Mouse (Mus musculus): Measurements from ENCODE around the gene Pbx4. TPM values are rescaled to one million over a fixed set of nuclear protein-coding genes. Genes with fewer than 3 reads are reported as not detected.

Pbx4 gene
- 5.6 and 6.3 TPM in 2 replicates for polyA plus RNA-seq (2014; fragmentation: Nextera tagmentation; extraction: Ambion mirVana)

- DNase-seq (ENCODE audit: low spot score) (peak; percentile 88), ATAC-seq (replicated peaks; ENCODE audit: low FRiP score) (peak; percentile 92)
- Histone ChIP-seq H3K27ac (ENCODE audit: low read depth, low read length) (no peak within 1 kb of the TSS), H3K27me3 (replicated peaks; ENCODE audit: control insufficient read depth, insufficient read depth, low read length) (no peaks in the 10 kb centered on the region), H3K9me3 (ENCODE audit: control insufficient read depth, low read length) (no peaks in the 10 kb centered on the region), H3K9ac (ENCODE audit: low read depth, low read length) (peak within 1 kb of the TSS; percentile 73), H3K36me3 (ENCODE audit: control insufficient read depth, insufficient read depth, low read length) (no peaks in the 10 kb centered on the region), H3K4me1 (replicated peaks; ENCODE audit: control insufficient read depth, insufficient read depth, low read length) (peaks cover 11% of the 10 kb centered on the region), H3K4me2 (peak within 1 kb of the TSS; percentile 95), H3K4me3 (ENCODE audit: low read depth, low read length) (peak within 1 kb of the TSS; percentile 69)
- WGBS: under 1% methylated on average over 38 of the region's 38 CpGs
These were observed at the start of gene Pbx4 for GRCm38 (mm10) chr8:69832298-69832853. Pbx4 (plus strand) TSS chr8:69832491.

DNA sequence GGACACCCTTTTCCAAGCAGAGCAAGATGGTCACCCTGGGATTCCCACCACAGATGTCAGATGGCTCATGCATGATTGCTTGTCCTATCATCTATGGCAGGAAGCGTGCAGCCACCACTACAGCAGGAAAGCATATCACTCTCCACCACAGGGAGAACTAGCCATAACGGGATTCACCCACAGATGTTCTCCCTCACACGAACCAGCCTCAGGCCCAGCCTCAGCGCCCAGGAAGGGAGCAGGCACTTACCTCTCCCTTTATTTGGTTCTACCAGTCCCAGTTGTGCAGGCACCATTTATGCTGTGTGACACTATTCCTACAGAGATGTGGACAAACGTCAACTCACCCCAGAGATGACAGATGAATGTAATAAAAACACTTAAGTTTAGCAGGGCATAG is 43.2 kb upstream of the Pbx4 start:
- Histone ChIP-seq H3K4me3 (ENCODE audit: low read depth, low read length) (no peak overlapping the region), H3K27me3 (replicated peaks; ENCODE audit: control insufficient read depth, insufficient read depth, low read length) (no peaks in the 10 kb centered on the region), H3K4me2 (peak overlapping the region; percentile 33), H3K9ac (ENCODE audit: low read depth, low read length) (no peak overlapping the region), H3K9me3 (ENCODE audit: control insufficient read depth, low read length) (no peaks in the 10 kb centered on the region), H3K27ac (ENCODE audit: low read depth, low read length) (no peak overlapping the region), H3K4me1 (replicated peaks; ENCODE audit: control insufficient read depth, insufficient read depth, low read length) (peaks cover 22% of the 10 kb centered on the region), H3K36me3 (ENCODE audit: control insufficient read depth, insufficient read depth, low read length) (peaks cover 5% of the 10 kb centered on the region; the same call in 1 of the 2 replicates)
- no peak for DNase-seq (ENCODE audit: low spot score)
- ATAC-seq (replicated peaks; ENCODE audit: low FRiP score): peak; percentile 37; the same call in 1 of the 2 replicates
- WGBS: 56% methylated on average over 5 of the region's 5 CpGs

DNA sequence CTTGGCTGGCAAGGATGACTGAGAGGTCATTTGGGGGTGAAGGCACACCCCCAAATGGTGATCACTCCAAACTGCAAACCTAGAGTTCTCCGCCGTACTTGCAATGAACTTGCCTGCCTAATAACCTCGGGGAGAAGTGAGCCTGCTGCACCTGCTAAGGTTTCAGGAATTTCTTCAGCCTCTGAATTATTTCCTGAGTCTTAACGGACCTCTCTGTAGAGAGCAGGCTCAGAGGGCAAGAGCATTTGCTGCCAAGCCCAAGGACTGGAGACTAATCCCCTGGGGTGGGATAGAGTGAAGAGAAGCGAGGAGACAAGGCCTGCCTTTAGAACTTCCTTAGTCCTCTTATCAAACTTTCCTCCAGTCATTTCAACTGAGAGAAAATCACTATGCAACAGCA is 42.6 kb upstream of the Pbx4 start:
- ATAC-seq (replicated peaks; ENCODE audit: low FRiP score) (no peak), DNase-seq (ENCODE audit: low spot score) (no peak)
- peak overlapping the region; percentile 85 for H3K4me2 ChIP-seq
- peak overlapping the region; percentile 85 for H3K9ac ChIP-seq (ENCODE audit: low read depth, low read length)
- no peaks in the 10 kb centered on the region for H3K27me3 ChIP-seq (replicated peaks; ENCODE audit: control insufficient read depth, insufficient read depth, low read length)
- no peaks in the 10 kb centered on the region for H3K9me3 ChIP-seq (ENCODE audit: control insufficient read depth, low read length)
- H3K4me3 ChIP-seq (ENCODE audit: low read depth, low read length): peak overlapping the region; percentile 74
- peak overlapping the region; percentile 91 for H3K27ac ChIP-seq (ENCODE audit: low read depth, low read length)
- 63% methylated on average over 5 of the region's 5 CpGs for WGBS
- peaks cover 9% of the 10 kb centered on the region; the same call in 1 of the 2 replicates for H3K36me3 ChIP-seq (ENCODE audit: control insufficient read depth, insufficient read depth, low read length)
- H3K4me1 ChIP-seq (replicated peaks; ENCODE audit: control insufficient read depth, insufficient read depth, low read length): peaks cover 22% of the 10 kb centered on the region

DNA sequence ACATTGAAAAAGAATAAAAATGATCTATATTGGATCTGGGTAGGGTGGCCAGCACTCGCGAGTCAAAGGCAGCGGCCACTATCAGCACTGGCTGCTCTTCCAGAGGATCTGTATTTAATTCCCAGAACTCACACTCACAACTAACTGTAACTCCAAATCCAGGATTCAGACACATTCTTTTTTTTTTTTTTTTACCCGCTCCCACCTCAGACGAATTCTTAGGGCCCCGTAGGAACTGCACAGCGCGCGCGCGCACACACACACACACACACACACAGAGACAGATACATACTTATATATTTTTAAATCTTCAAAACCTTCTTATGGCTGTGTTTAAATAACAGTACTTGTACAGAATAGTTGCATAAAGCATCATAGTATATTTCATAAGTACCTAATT is 41.9 kb upstream of the Pbx4 start:
- Histone ChIP-seq H3K36me3 (ENCODE audit: control insufficient read depth, insufficient read depth, low read length) (peaks cover 14% of the 10 kb centered on the region), H3K4me3 (ENCODE audit: low read depth, low read length) (peak overlapping the region; percentile 74), H3K27ac (ENCODE audit: low read depth, low read length) (peak overlapping the region; percentile 91), H3K27me3 (replicated peaks; ENCODE audit: control insufficient read depth, insufficient read depth, low read length) (no peaks in the 10 kb centered on the region), H3K4me2 (peak overlapping the region; percentile 85), H3K4me1 (replicated peaks; ENCODE audit: control insufficient read depth, insufficient read depth, low read length) (peaks cover 22% of the 10 kb centered on the region), H3K9me3 (ENCODE audit: control insufficient read depth, low read length) (no peaks in the 10 kb centered on the region), H3K9ac (ENCODE audit: low read depth, low read length) (peak overlapping the region; percentile 85)
- 22% methylated on average over 11 of the region's 11 CpGs for WGBS
- ATAC-seq (replicated peaks; ENCODE audit: low FRiP score) (peak; percentile 12; the same call in 1 of the 2 replicates), DNase-seq (ENCODE audit: low spot score) (no peak)

- peaks cover 19% of the 10 kb centered on the region for H3K36me3 ChIP-seq (ENCODE audit: control insufficient read depth, insufficient read depth, low read length)
- H3K27me3 ChIP-seq (replicated peaks; ENCODE audit: control insufficient read depth, insufficient read depth, low read length): no peaks in the 10 kb centered on the region
- WGBS: 0% methylated on average over 38 of the region's 38 CpGs
- H3K4me1 ChIP-seq (replicated peaks; ENCODE audit: control insufficient read depth, insufficient read depth, low read length): peaks cover 22% of the 10 kb centered on the region
- H3K9me3 ChIP-seq (ENCODE audit: control insufficient read depth, low read length): no peaks in the 10 kb centered on the region
- H3K4me2 ChIP-seq: peak within 1 kb of the TSS; percentile 85
- peak; percentile 89 for DNase-seq (ENCODE audit: low spot score)
- peak within 1 kb of the TSS; percentile 74 for H3K4me3 ChIP-seq (ENCODE audit: low read depth, low read length)
- ATAC-seq (replicated peaks; ENCODE audit: low FRiP score): peak; percentile 93
- H3K27ac ChIP-seq (ENCODE audit: low read depth, low read length): peak within 1 kb of the TSS; percentile 91
- H3K9ac ChIP-seq (ENCODE audit: low read depth, low read length): peak within 1 kb of the TSS; percentile 85
These were observed 41.4 kb upstream of the Pbx4 start, which contains the start of the genes Atp13a1 and Zfp866 for GRCm38 (mm10) chr8:69790773-69791367. Atp13a1 (plus strand) TSS chr8:69791163. Zfp866 (minus strand) TSS chr8:69791178.

DNA sequence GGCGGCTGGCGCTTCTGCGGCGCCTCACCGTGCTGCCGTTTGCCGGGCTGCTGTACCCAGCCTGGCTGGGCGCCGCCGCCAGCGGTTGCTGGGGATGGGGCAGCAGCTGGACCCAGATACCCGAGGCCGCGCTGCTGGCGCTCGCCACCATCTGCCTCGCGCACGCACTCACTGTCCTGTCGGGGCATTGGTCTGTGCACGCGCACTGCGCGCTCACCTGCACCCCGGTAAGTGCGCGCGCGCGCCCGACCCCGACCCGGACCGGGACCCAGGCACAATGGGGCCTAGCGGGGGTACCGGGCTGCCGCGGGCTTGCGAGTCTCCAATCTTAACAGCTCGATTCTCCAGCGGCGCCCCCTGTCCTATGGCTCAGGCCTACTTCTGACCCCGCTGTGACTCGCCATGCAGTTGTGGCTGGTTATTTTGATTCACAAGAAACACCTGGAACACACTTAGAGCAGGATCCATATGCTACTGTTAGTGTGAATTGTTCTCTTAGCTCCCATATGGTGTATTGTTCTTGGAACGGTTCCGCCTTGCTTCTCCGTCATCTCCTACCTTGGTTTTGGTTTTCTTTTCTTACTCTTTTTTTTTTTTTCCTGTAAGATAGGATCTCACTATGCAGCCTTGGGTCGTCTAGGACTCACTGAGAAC is 40.7 kb upstream of the Pbx4 start:
- peak overlapping the region; percentile 85 for H3K9ac ChIP-seq (ENCODE audit: low read depth, low read length)
- WGBS: 1% methylated on average over 48 of the region's 48 CpGs
- H3K27me3 ChIP-seq (replicated peaks; ENCODE audit: control insufficient read depth, insufficient read depth, low read length): no peaks in the 10 kb centered on the region
- peak overlapping the region; percentile 85 for H3K4me2 ChIP-seq
- H3K4me3 ChIP-seq (ENCODE audit: low read depth, low read length): peak overlapping the region; percentile 74
- no peaks in the 10 kb centered on the region for H3K9me3 ChIP-seq (ENCODE audit: control insufficient read depth, low read length)
- ATAC-seq (replicated peaks; ENCODE audit: low FRiP score) (peak; percentile 62), DNase-seq (ENCODE audit: low spot score) (peak; percentile 69)
- H3K36me3 ChIP-seq (ENCODE audit: control insufficient read depth, insufficient read depth, low read length): peaks cover 25% of the 10 kb centered on the region
- H3K27ac ChIP-seq (ENCODE audit: low read depth, low read length): peak overlapping the region; percentile 91
- peaks cover 22% of the 10 kb centered on the region for H3K4me1 ChIP-seq (replicated peaks; ENCODE audit: control insufficient read depth, insufficient read depth, low read length)

GRCm38 (mm10) chr8:69793666-69794065 is 38.6 kb upstream of the Pbx4 start:
- H3K36me3 ChIP-seq (ENCODE audit: control insufficient read depth, insufficient read depth, low read length): peaks cover 46% of the 10 kb centered on the region
- DNase-seq (ENCODE audit: low spot score) (no peak), ATAC-seq (replicated peaks; ENCODE audit: low FRiP score) (no peak)
- no peak overlapping the region for H3K4me2 ChIP-seq
- H3K9me3 ChIP-seq (ENCODE audit: control insufficient read depth, low read length): no peaks in the 10 kb centered on the region
- H3K9ac ChIP-seq (ENCODE audit: low read depth, low read length): no peak overlapping the region
- no peak overlapping the region for H3K27ac ChIP-seq (ENCODE audit: low read depth, low read length)
- peaks cover 22% of the 10 kb centered on the region for H3K4me1 ChIP-seq (replicated peaks; ENCODE audit: control insufficient read depth, insufficient read depth, low read length)
- WGBS: 97% methylated on average over 4 of the region's 4 CpGs
- 0 out of 2 replicates have a peak overlapping the region, but pooled peaks have one; percentile 2 for H3K4me3 ChIP-seq (ENCODE audit: low read depth, low read length)
- H3K27me3 ChIP-seq (replicated peaks; ENCODE audit: control insufficient read depth, insufficient read depth, low read length): no peaks in the 10 kb centered on the region

DNA sequence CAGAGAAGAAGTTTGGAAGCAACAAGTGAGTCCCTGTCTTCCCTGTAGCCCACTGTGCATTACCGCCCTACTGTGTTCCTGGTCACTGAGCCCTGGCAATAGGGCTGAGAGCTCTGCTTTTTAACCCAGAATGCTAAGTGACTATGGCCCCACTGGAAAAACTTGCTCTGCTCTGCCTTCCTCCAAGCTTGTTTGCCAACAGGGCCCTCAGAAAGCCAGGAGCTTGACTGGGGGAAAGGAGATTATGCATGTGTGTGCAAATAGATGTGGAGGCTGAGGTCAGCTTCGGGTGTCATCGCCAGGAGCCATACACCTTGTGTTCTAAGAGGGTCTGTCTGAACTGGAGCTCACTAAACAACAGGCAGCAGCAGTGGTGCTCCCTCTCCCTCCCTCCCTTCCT is 38.2 kb upstream of the Pbx4 start:
- peaks cover 50% of the 10 kb centered on the region for H3K36me3 ChIP-seq (ENCODE audit: control insufficient read depth, insufficient read depth, low read length)
- no peaks in the 10 kb centered on the region for H3K27me3 ChIP-seq (replicated peaks; ENCODE audit: control insufficient read depth, insufficient read depth, low read length)
- H3K27ac ChIP-seq (ENCODE audit: low read depth, low read length): no peak overlapping the region
- 0 out of 2 replicates have a peak overlapping the region, but pooled peaks have one; percentile 2 for H3K4me3 ChIP-seq (ENCODE audit: low read depth, low read length)
- DNase-seq (ENCODE audit: low spot score): no peak
- no peak for ATAC-seq (replicated peaks; ENCODE audit: low FRiP score)
- 95% methylated on average over 3 of the region's 3 CpGs for WGBS
- no peak overlapping the region for H3K4me2 ChIP-seq
- no peaks in the 10 kb centered on the region for H3K9me3 ChIP-seq (ENCODE audit: control insufficient read depth, low read length)
- H3K9ac ChIP-seq (ENCODE audit: low read depth, low read length): no peak overlapping the region
- H3K4me1 ChIP-seq (replicated peaks; ENCODE audit: control insufficient read depth, insufficient read depth, low read length): peaks cover 21% of the 10 kb centered on the region
